Mouse (Mus musculus) erythroblast, embryonic 14.5 days (primary cell): ENCODE measurements around the gene Cstf3. TPM values are rescaled to one million over a fixed set of nuclear protein-coding genes. Genes with fewer than 3 reads are reported as not detected.

Experiments used
- H3K27me3 ChIP-seq: 2 replicates; pipeline ENCODE4 v1.6.1; 2012; ENCODE audit warnings: inconsistent platforms; ENCODE audit not compliant: control insufficient read depth
- H3K36me3 ChIP-seq: 2 replicates; pipeline ENCODE4 v1.6.1; 2012; ENCODE audit warnings: mild to moderate bottlenecking, inconsistent platforms; ENCODE audit not compliant: control insufficient read depth
- H3K4me1 ChIP-seq: 2 replicates; pipeline ENCODE4 v1.6.1; 2012; ENCODE audit warnings: inconsistent platforms; ENCODE audit not compliant: control insufficient read depth
- H3K4me3 ChIP-seq: replicated peaks from 2 replicates; pipeline ENCODE3; 2012; ENCODE audit warnings: moderate library complexity, mild to moderate bottlenecking, inconsistent platforms
- H3K9me3 ChIP-seq: 2 replicates; pipeline ENCODE4 v1.6.1; 2012; ENCODE audit warnings: low read length, inconsistent platforms, mixed read lengths; ENCODE audit not compliant: control insufficient read depth
- GATA1 ChIP-seq: IDR thresholded peaks from 2 replicates; pipeline ENCODE4 v1.6.1; 2012; ENCODE audit warnings: low read length, inconsistent platforms, mixed read lengths
- TAL1 ChIP-seq: IDR thresholded peaks from 3 replicates; pipeline ENCODE4 v1.6.1; 2012; ENCODE audit warnings: low read length, inconsistent platforms, mixed read lengths
- polyA plus RNA-seq: library from polyadenylated mRNA; stranded (reverse); fragments of >175 nt; gene quantifications from 2 replicates; pipeline ENCODE4 v1.2.3, GENCODE M21; 2012

The Cstf3 gene
- polyA plus RNA-seq, 1 experiment, result 0.37 TPM

GRCm38 (mm10) chr2:104714254-104714691 is 124.0 kb downstream of the Cstf3 start:
- no peak for TF ChIP-seq TAL1
- TF ChIP-seq GATA1, result no peak
- Histone ChIP-seq H3K27me3 (peaks cover 36% of the 10 kb centered on the region), H3K9me3 (no peaks in the 10 kb centered on the region), H3K4me3 (no peak overlapping the region), H3K36me3 (no peaks in the 10 kb centered on the region), H3K4me1 (peaks cover 14% of the 10 kb centered on the region)

Other genes with a start within 250 kb of the Cstf3 start
- gene D430041D05Rik, start 179.5 kb upstream of the Cstf3 start, polyA plus RNA-seq, result not detected in 2 replicates
- gene Hipk3, start 96.1 kb upstream of the Cstf3 start, polyA plus RNA-seq, result 0.23 and 0.31 TPM in 2 replicates
- gene Tcp11l1, start 121.6 kb downstream of the Cstf3 start, polyA plus RNA-seq, result 0.07 TPM in 1 of 2 replicates, not detected in the other
- gene Pin1rt1, start 125.9 kb downstream of the Cstf3 start, polyA plus RNA-seq, result not detected in 2 replicates
- gene Depdc7, start 152.4 kb downstream of the Cstf3 start, polyA plus RNA-seq, result 0.10 TPM in 1 of 2 replicates, not detected in the other
- gene Qser1, start 226.2 kb downstream of the Cstf3 start, polyA plus RNA-seq, result 0.02 TPM in 2 replicates